Mouse (Mus musculus): ENCODE measurements around the gene Akr1c21.

DNA sequence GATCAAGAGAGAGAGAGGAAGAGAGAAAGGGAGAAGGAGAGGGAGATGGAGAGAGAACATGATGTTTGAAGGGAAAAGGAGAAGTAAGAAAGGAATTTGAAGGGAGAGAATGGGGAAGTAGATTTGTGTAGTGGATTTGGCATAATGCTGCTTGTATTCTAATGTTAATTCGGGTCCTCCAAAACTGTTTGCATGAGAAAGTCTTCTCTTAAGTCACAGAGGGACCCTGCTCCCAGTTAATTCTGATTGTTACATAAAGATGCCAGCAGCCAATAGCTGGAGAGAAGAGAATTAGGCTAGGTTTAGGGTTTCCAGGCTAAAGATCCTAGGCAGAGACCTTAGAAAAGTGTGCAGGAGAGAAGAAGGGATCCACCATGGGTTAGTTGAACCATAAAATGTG lies 14.7 kb upstream of the Akr1c21 start:
- TF ChIP-seq CTCF (conservative IDR thresholded peaks at IDR 0.05; ENCODE audit: insufficient read depth, insufficient read length, low read depth, low read length) (no peak), POLR2A (IDR thresholded peaks at IDR 0.05; ENCODE audit: low read depth, low read length) (no peak)

All from kidney, adult 2 months (tissue).